Mouse (Mus musculus): ENCODE results near the gene Siae.

Gene Siae

GRCm38 (mm10) chr9:37576436-37576930 lies 21.0 kb downstream of the Siae start:
- DNase-seq = peak; percentile 27

GRCm38 (mm10) chr9:37583594-37583993 lies 28.1 kb downstream of the Siae start:
- no peak for DNase-seq

GRCm38 (mm10) chr9:37586718-37587117 lies 31.2 kb downstream of the Siae start:
- no peak for DNase-seq

GRCm38 (mm10) chr9:37590381-37590780 lies 34.9 kb downstream of the Siae start:
- DNase-seq = no peak

GRCm38 (mm10) chr9:37592025-37592424 lies 36.5 kb downstream of the Siae start:
- DNase-seq = no peak

GRCm38 (mm10) chr9:37592633-37593032 lies 37.1 kb downstream of the Siae start:
- DNase-seq = no peak

GRCm38 (mm10) chr9:37593690-37594089 lies 38.2 kb downstream of the Siae start:
- DNase-seq = no peak

GRCm38 (mm10) chr9:37595570-37595969 lies 40.1 kb downstream of the Siae start:
- no peak for DNase-seq

- DNase-seq = no peak
Observed at GRCm38 (mm10) chr9:37598637-37599036, 43.1 kb downstream of the Siae start.

- DNase-seq = no peak
Observed at GRCm38 (mm10) chr9:37600538-37601205, 45.2 kb downstream of the Siae start.

GRCm38 (mm10) chr9:37605089-37605488 lies 49.6 kb downstream of the Siae start:
- no peak for DNase-seq

GRCm38 (mm10) chr9:37609558-37609957 lies 54.1 kb downstream of the Siae start:
- no peak for DNase-seq

- peak; percentile 82 for DNase-seq
Observed at GRCm38 (mm10) chr9:37613182-37613910, 57.8 kb downstream of the Siae start, which contains the start of gene Spa17. Gene Spa17, minus strand, starts transcription at chr9:37613722.

- DNase-seq = no peak
Observed at GRCm38 (mm10) chr9:37613911-37614280, 58.4 kb downstream of the Siae start.

- DNase-seq = no peak
Observed at GRCm38 (mm10) chr9:37614316-37614715, 58.8 kb downstream of the Siae start.

GRCm38 (mm10) chr9:37615220-37615619 lies 59.7 kb downstream of the Siae start:
- DNase-seq = no peak

- no peak for DNase-seq
Observed at GRCm38 (mm10) chr9:37616770-37617169, 61.3 kb downstream of the Siae start.

- no peak for DNase-seq
Observed at GRCm38 (mm10) chr9:37621290-37621689, 65.8 kb downstream of the Siae start.

GRCm38 (mm10) chr9:37623981-37624380 lies 68.5 kb downstream of the Siae start:
- DNase-seq = no peak

- no peak for DNase-seq
Observed at GRCm38 (mm10) chr9:37624502-37624901, 69.0 kb downstream of the Siae start.

- no peak for DNase-seq
Observed at GRCm38 (mm10) chr9:37625129-37625528, 69.6 kb downstream of the Siae start.

- DNase-seq = peak; percentile 66
Observed at GRCm38 (mm10) chr9:37625641-37626040, 70.1 kb downstream of the Siae start.

GRCm38 (mm10) chr9:37626103-37626567 lies 70.6 kb downstream of the Siae start:
- DNase-seq = peak; percentile 16

GRCm38 (mm10) chr9:37627263-37627662 lies 71.8 kb downstream of the Siae start:
- no peak for DNase-seq

All from right cerebral cortex, postnatal 4 days (tissue).